Mouse (Mus musculus): ENCODE data around the gene Nup50. TPM values are rescaled to one million over a fixed set of nuclear protein-coding genes. Genes with fewer than 3 reads are reported as not detected.
A peak's percentile ranks its signal among the peaks of the same experiment; 100 is the strongest.

Gene Nup50
- total RNA-seq, 2 experiments from 2014 or later = 32.5 to 34.5 TPM

- intact Hi-C loops (cut with DNase I) = loop anchor here (2.0 kb wide), 1 partner anchor 25 kb away; no protein-coding TSS in a partner anchor
- DNase-seq (ENCODE audit: low spot score in 2 of 2) = peak in 1 of 2 experiments; percentile 59
Observed at GRCm38 (mm10) chr15:84985516-84986160, 62.4 kb downstream of the Nup50 start.

DNA sequence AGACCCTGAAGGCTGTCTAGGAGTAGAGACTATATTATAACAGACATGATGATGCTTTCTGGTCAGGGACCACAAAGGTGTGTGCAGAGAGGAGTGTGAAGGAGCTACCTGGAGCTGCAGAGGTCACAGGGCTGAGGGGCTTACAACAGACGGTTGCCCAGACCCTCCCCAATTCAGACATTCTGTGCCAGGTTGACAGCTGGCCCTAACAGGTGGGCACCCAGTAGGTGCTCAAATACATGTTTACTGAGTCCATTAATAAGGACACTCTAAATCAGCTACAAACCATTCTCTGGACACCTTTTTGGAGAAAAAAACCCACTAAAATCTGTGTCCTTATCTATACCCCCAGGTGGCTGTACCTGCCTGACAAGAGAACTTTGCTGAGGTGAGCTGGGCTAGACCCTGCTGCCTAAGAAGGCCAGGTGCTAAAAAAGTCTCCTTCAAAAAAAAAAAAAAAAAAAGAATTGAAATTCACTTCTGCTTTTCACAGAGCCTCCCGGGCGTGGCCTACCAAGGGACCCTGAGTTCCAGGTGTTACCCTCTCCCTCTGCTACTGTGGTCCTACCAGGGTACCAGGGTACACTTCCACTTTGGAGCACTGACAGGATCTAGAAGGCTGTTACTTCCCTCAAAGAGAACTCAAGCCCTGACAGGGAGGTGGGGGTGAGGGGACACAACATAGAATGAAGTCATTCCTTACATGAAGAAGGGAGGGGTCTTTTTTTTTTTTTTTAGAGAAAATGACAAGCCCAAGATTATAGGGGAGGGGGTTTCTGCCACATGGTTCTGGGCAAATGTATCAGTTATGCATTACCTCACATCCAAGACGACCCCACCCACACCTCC, 63.2 kb downstream of the Nup50 start:
- intact Hi-C loops (cut with DNase I) = loop anchor here (2.0 kb wide), 1 partner anchor 26 kb away; no protein-coding TSS in a partner anchor
- no peak for DNase-seq (ENCODE audit: low spot score in 2 of 2)

DNA sequence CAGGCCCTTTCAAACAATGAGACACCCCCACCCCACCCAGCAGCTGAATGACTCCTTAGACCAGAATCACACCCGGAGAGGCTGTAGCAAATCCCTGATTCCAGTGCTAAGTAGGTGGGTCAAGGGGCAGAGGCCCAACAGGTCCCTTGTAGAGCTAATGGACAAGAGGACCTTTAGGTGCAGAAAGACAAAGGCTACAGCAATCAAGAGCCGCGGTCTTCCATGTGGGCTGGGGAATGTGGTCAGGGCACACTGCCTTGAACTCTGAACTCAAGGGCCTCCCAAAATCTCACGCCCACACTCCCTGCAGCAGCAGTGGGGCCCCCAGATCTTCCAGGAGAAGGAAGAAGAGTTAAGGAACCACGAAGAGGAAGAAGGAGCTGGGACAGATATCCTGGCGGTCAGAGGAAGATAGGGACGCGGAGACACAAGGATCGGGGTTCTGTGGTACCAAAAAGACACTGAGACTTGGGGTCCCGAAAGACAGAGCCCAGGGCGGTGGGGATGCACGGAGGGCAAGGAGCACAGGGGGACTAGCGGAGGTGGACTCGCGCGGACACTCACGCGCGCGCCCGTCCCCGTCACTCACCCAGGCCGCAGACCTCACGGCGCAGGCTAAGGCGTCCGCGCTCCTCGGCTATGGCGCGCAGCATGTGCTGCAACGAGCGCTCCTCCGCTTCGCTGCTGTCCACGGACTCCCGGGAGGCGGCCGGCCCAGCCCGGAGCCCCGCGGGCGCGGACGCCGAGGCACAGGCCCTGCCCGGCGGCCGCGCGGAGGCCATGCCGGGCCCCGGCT, 64.0 kb downstream of the Nup50 start:
- intact Hi-C loops (cut with DNase I) = loop anchor here (2.0 kb wide), 1 partner anchor 26 kb away; no protein-coding TSS in a partner anchor
- DNase-seq (ENCODE audit: low spot score in 2 of 2) = peak in 1 of 2 experiments; percentile 57

GRCm38 (mm10) chr15:84987874-84988825, 64.9 kb downstream of the Nup50 start, which contains the start of gene 5031439G07Rik:
TSS of gene 5031439G07Rik (minus strand) at chr15:84988551.
- intact Hi-C loops (cut with DNase I) = loop anchor here (2.0 kb wide), 1 partner anchor 27 kb away; no protein-coding TSS in a partner anchor
- DNase-seq (ENCODE audit: low spot score in 2 of 2) = peak; percentile 86 to 92

- intact Hi-C loops (cut with DNase I) = no loop called here
- DNase-seq (ENCODE audit: low spot score in 2 of 2) = no peak
Observed at GRCm38 (mm10) chr15:84989098-84989497, 65.9 kb downstream of the Nup50 start.

DNA sequence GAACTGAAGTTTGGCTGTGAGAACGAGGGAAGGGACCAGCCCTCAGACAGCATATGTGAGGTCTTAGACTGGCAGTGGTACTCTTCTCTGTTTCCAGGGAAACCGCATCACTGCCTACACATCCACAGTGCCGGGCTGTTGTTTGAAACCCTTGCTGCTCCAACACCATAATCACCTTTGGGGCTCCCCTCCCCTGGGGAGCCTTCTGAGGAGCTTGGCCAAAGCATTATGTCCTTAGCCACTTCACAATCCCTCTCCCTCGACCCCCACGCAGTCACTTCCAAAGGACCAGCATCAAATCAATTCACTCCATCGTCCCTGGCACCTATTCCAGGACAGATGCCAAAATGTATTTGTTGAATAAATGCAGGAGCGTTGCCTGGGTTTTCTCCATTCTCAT, 66.6 kb downstream of the Nup50 start:
- intact Hi-C loops (cut with DNase I) = no loop called here
- DNase-seq (ENCODE audit: low spot score in 2 of 2) = peak; percentile 58 to 68

Small RNA genes within 50 kb of the gene (microRNA-seq; reads per million reads assigned to microRNA genes)
- 982 to 1,336 reads per million in 2 experiments for gene Mir1249

Other genes starting within 250 kb of the Nup50 start
- gene Arhgap8, start 203.4 kb upstream of the Nup50 start, total RNA-seq (2021) = under 1 TPM in 1 of 2 experiments, not detected in 1; 0.23 TPM
- gene Phf21b, start 67.4 kb upstream of the Nup50 start, total RNA-seq (2021) = 10 to 100 TPM; 14.2 to 16.9 TPM
- gene Gm29666, start 3.4 kb upstream of the Nup50 start, total RNA-seq (2021) = 1 to 10 TPM; 1.1 to 1.2 TPM
- gene 5031439G07Rik, start 65.1 kb downstream of the Nup50 start, total RNA-seq (2021) = 10 to 100 TPM; 77.7 to 82.7 TPM
- not detected for gene Upk3a, start 93.7 kb downstream of the Nup50 start, total RNA-seq (2021)
- gene Fam118a, start 105.5 kb downstream of the Nup50 start, total RNA-seq (2021) = 10 to 100 TPM; 22.7 to 23.5 TPM
- not detected for gene Smc1b, start 208.6 kb downstream of the Nup50 start, total RNA-seq (2021)
- gene Ribc2, start 208.7 kb downstream of the Nup50 start, total RNA-seq (2021) = not detected